8 mouse cellular contexts compared by ENCODE assay signal in the genomic region with DNA sequence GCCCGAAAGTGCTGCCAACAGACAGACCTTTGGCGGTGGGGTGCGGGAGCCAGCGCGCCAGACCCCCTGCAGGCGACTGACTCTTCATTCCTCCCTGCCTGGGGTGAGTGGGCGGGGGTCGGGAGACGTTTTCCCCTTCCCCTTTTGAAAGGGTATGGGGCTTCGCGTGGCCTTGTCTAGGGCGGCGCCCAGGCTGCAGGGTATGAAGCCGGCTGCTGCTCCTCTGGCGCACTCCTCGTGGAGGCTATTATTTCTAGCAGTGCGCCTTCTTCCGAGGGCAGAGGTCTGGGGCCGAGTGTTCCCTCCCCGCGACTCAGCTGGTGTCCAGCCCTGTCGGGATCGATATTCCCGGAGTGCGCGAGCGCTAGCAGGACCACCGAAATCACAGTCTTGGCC. TPM values are rescaled to one million over a fixed set of nuclear protein-coding genes. Genes with fewer than 3 reads are reported as not detected.
A peak's percentile ranks its signal among the peaks of the same experiment; 100 is the strongest.
DNase-seq lines count a peak whose midpoint lies in the region; ATAC-seq and TF ChIP-seq lines count a peak whose summit lies in the region.

No protein-coding gene starts in this region.

- no peaks in the 10 kb centered on the region for H3K27me3 ChIP-seq in forebrain, embryonic 16.5 days (replicated peaks; ENCODE audit: control insufficient read depth, insufficient read depth, low read length)
- H3K27me3 ChIP-seq in liver, embryonic 14.5 days (ENCODE audit: control insufficient read depth, insufficient read depth, low read length) = no peaks in the 10 kb centered on the region
- H3K27me3 ChIP-seq in stomach, embryonic 15.5 days (replicated peaks) = no peaks in the 10 kb centered on the region

- H3K9me3 ChIP-seq in forebrain, embryonic 16.5 days (ENCODE audit: control insufficient read depth, low read length) = no peaks in the 10 kb centered on the region
- H3K9me3 ChIP-seq in liver, embryonic 14.5 days (ENCODE audit: control insufficient read depth, low read length) = no peaks in the 10 kb centered on the region
- H3K9me3 ChIP-seq in stomach, embryonic 15.5 days = no peaks in the 10 kb centered on the region

- DNase-seq in gastrocnemius, adult 18-20 months (ENCODE audit: low spot score) = peak; percentile 28
- DNase-seq in gastrocnemius, postnatal 25 days = no peak
- DNase-seq in spleen, adult 12 weeks (ENCODE audit: low spot score) = peak; percentile 47
- DNase-seq in spleen, adult 18-20 months = no peak
- no peak for DNase-seq in liver, embryonic 14.5 days (ENCODE audit: low read depth in 3 of 3, low spot score in 3 of 3)
- no peak for DNase-seq in urinary bladder, postnatal 25 days (ENCODE audit: low spot score)

- TF ChIP-seq CTCF in liver, embryonic 14.5 days (IDR thresholded peaks at IDR 0.05; ENCODE audit: low read depth) = no peak

- 1% methylated on average over 27 of the region's 28 CpGs for WGBS in forebrain, embryonic 16.5 days
- 0% methylated on average over 20 of the region's 28 CpGs for WGBS in liver, embryonic 14.5 days (ENCODE audit: insufficient replicate concordance)
- WGBS in stomach, embryonic 15.5 days = under 1% methylated on average over 27 of the region's 28 CpGs

- H3K4me3 ChIP-seq in forebrain, embryonic 16.5 days (replicated peaks; ENCODE audit: low read length) = peak overlapping the region; percentile 88
- peak overlapping the region; percentile 72 to 78 for H3K4me3 ChIP-seq in liver, embryonic 14.5 days (ENCODE audit: insufficient read depth in 1 of 2, low read depth in 2 of 2, low read length in 2 of 2)
- peak overlapping the region; percentile 79 for H3K4me3 ChIP-seq in stomach, embryonic 15.5 days (replicated peaks)

- H3K9ac ChIP-seq in forebrain, embryonic 16.5 days (replicated peaks; ENCODE audit: low read depth, low read length) = peak overlapping the region; percentile 91
- H3K9ac ChIP-seq in liver, embryonic 14.5 days (replicated peaks) = peak overlapping the region; percentile 87
- peak overlapping the region; percentile 39 for H3K9ac ChIP-seq in stomach, embryonic 15.5 days

- no peak for TF ChIP-seq EP300 in liver, embryonic 14.5 days (IDR thresholded peaks at IDR 0.05; ENCODE audit: low read depth)

- no peaks in the 10 kb centered on the region for H3K36me3 ChIP-seq in forebrain, embryonic 16.5 days (ENCODE audit: control insufficient read depth, insufficient read depth)
- no peaks in the 10 kb centered on the region for H3K36me3 ChIP-seq in liver, embryonic 14.5 days (replicated peaks; ENCODE audit: control insufficient read depth, insufficient read depth, low read depth)
- H3K36me3 ChIP-seq in stomach, embryonic 15.5 days = no peaks in the 10 kb centered on the region

- H3K4me1 ChIP-seq in forebrain, embryonic 16.5 days (replicated peaks; ENCODE audit: control insufficient read depth, insufficient read depth, low read length) = 0 out of 2 replicates have a peak, but pooled peaks cover 2% of the 10 kb centered on the region
- H3K4me1 ChIP-seq in liver, embryonic 14.5 days (replicated peaks; ENCODE audit: control insufficient read depth in 2 of 2, insufficient read depth in 2 of 2, low read length in 1 of 2) = peaks cover 0 to 4% of the 10 kb centered on the region in 2 experiments; a peak in 2 of 4 replicates
- H3K4me1 ChIP-seq in stomach, embryonic 15.5 days = no peaks in the 10 kb centered on the region

- peak overlapping the region; percentile 95 for H3K27ac ChIP-seq in forebrain, embryonic 16.5 days (ENCODE audit: low read length)
- H3K27ac ChIP-seq in liver, embryonic 14.5 days = peak overlapping the region; percentile 59
- H3K27ac ChIP-seq in stomach, embryonic 15.5 days = peak overlapping the region; percentile 89

- peak; percentile 61 for ATAC-seq in forebrain, embryonic 16.5 days
- peak; percentile 56 for ATAC-seq in liver, embryonic 14.5 days (ENCODE audit: insufficient read depth)
- ATAC-seq in stomach, embryonic 15.5 days (ENCODE audit: insufficient read depth, low FRiP score, low read depth) = peak; percentile 69

- peak overlapping the region; percentile 64 for H3K4me2 ChIP-seq in forebrain, embryonic 16.5 days (ENCODE audit: low read length)
- H3K4me2 ChIP-seq in liver, embryonic 14.5 days (ENCODE audit: low read depth) = peak overlapping the region; percentile 90
- H3K4me2 ChIP-seq in stomach, embryonic 15.5 days = peak overlapping the region; percentile 68

RNA-seq across cellular contexts. Expression of a gene that starts 0.6 kb away (rescaled TPM):
- total RNA-seq in gastrocnemius, adult 18-20 months (2021) = 10 to 100 TPM; 16.7 to 32.4 TPM
- 10 to 100 TPM; 13.6 to 28.4 TPM for total RNA-seq in gastrocnemius, postnatal 25 days (2021)
- 24.1 and 27.7 TPM in 2 replicates for polyA plus RNA-seq in forebrain, embryonic 16.5 days (2015; fragmentation: Nextera tagmentation; extraction: Ambion mirVana)
- 11.1 and 12.0 TPM in 2 replicates for polyA plus RNA-seq in liver, embryonic 14.5 days (2012; rRNA removed)
- 13.3 and 28.0 TPM in 2 replicates for polyA plus RNA-seq in liver, embryonic 14.5 days (2014; fragmentation: Nextera tagmentation; extraction: Ambion mirVana)
- 19.6 and 21.2 TPM in 2 replicates for polyA plus RNA-seq in stomach, embryonic 15.5 days (2015; fragmentation: Nextera tagmentation; extraction: Ambion mirVana)

RNA-seq across cellular contexts. Expression of a gene that starts 16.1 kb away (rescaled TPM):
- not detected for total RNA-seq in gastrocnemius, adult 18-20 months (2021)
- total RNA-seq in gastrocnemius, postnatal 25 days (2021) = not detected
- polyA plus RNA-seq in forebrain, embryonic 16.5 days (2015; fragmentation: Nextera tagmentation; extraction: Ambion mirVana) = not detected in 2 replicates
- not detected in 2 replicates for polyA plus RNA-seq in liver, embryonic 14.5 days (2012; rRNA removed)
- polyA plus RNA-seq in liver, embryonic 14.5 days (2014; fragmentation: Nextera tagmentation; extraction: Ambion mirVana) = not detected in 2 replicates
- not detected in 2 replicates for polyA plus RNA-seq in stomach, embryonic 15.5 days (2015; fragmentation: Nextera tagmentation; extraction: Ambion mirVana)

Comparison
In these comparisons a context has a peak if more than half of its experiments do, and no peak if none do; other contexts are left out.
1. DNase-seq: peak in gastrocnemius, adult 18-20 months (single experiment) and spleen, adult 12 weeks (single experiment); none in gastrocnemius, postnatal 25 days (single experiment), spleen, adult 18-20 months (0 of 2), liver, embryonic 14.5 days (0 of 3) and urinary bladder, postnatal 25 days (single experiment).
2. H3K9ac ChIP-seq: peak in every context shown above with its lines; median percentile 91 in forebrain, embryonic 16.5 days; 87 in liver, embryonic 14.5 days; 39 in stomach, embryonic 15.5 days.
3. Peak in every context shown above with its lines, with median percentiles within 50 percentile points of each other: ATAC-seq, H3K27ac ChIP-seq, H3K4me2 ChIP-seq and H3K4me3 ChIP-seq.